Comparison of ENCODE assay signal across 9 mouse cellular contexts in the genomic region with DNA sequence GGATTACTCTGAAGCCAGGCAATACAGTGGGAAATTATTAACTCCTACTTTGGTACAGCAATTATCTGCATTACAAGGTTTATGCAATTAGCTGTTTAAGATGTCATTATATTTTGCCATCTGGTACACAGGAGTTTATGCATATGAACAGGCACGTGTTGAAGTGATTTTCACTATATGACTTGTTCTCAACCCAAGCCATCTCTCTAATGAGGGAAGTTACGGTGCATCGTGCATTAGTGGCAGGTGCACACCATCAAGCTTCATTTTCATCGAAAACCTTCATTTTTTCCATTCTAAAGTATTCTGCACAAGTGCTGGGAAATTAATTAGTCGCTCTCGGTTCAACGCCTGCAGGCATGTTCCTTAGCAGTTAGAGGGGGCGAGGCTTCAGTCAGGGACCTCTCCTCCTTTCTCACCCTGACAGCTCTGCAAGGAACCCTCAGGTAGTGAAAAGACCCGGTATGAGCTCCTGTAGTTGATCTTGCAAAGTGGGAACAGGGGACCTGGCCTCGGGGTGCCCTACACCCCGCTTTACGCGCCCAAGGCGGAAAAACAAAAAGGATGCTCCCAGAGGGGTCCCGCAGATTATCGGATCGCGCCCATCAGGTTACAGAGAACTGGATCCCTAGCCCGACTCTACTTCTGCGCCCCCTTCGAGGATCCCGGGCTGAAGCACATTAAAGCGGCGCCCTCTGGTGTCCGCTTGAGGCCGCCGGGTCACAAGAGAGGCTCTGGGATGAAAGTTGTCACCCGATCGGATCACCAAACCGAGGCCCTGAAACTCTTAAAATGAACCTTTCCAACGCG. TPM values are rescaled to one million over a fixed set of nuclear protein-coding genes. Genes with fewer than 3 reads are reported as not detected.
DNase-seq lines count a peak whose midpoint lies in the region; ATAC-seq lines count a peak whose summit lies in the region.
"Had no signal": no experiment of that assay in that cellular context is flagged by ENCODE, and none has a peak within 500 bp of the region (broad histone marks: within the 10 kb centered on the region; RNA-seq: fewer than 3 reads in every experiment).

No protein-coding gene starts in this region.

- no peak overlapping the region for H3K27ac ChIP-seq in hindbrain, embryonic 12.5 days

- peak; percentile 87 for ATAC-seq in hindbrain, embryonic 12.5 days (ENCODE audit: low FRiP score)

- H3K36me3 ChIP-seq in hindbrain, embryonic 12.5 days, result no peaks in the 10 kb centered on the region

- H3K4me1 ChIP-seq in hindbrain, embryonic 12.5 days, result peaks cover 9% of the 10 kb centered on the region

- H3K9ac ChIP-seq in hindbrain, embryonic 12.5 days, result peak overlapping the region; percentile 53

- peak; percentile 70 for DNase-seq in MN1 (ENCODE audit: low spot score)
- peak; percentile 95 for DNase-seq in cerebellum, postnatal 10 days
- DNase-seq in frontal cortex, postnatal 14 days (ENCODE audit: low spot score in 2 of 2), result peak; percentile 54 to 70
- DNase-seq in layer of hippocampus, postnatal 14 days (ENCODE audit: low spot score in 2 of 2), result peak; percentile 80 to 81
- peak; percentile 85 for DNase-seq in lung, postnatal 10 days
- peak; percentile 88 for DNase-seq in retina, embryonic 14.5 days (ENCODE audit: low spot score)
- DNase-seq in thymus, postnatal 36 days, result peak; percentile 76 to 77

- no peaks in the 10 kb centered on the region for H3K9me3 ChIP-seq in hindbrain, embryonic 12.5 days (replicated peaks)

- H3K4me3 ChIP-seq in hindbrain, embryonic 12.5 days, result peak overlapping the region; percentile 34

- 8% methylated on average over 32 of the region's 32 CpGs for WGBS in hindbrain, embryonic 12.5 days

- no peaks in the 10 kb centered on the region for H3K27me3 ChIP-seq in hindbrain, embryonic 12.5 days

- peak overlapping the region; percentile 71 for H3K4me2 ChIP-seq in hindbrain, embryonic 12.5 days (replicated peaks)

RNA-seq across cellular contexts. Expression of a gene that starts 27.0 kb away (rescaled TPM):
- 58.4 and 62.7 TPM in 2 replicates for polyA plus RNA-seq in hindbrain, embryonic 12.5 days (2016; fragmentation: Nextera tagmentation; extraction: Ambion mirVana)
- total RNA-seq in layer of hippocampus, postnatal 14 days (2021), result 100 to 1,000 TPM; 131 to 132 TPM

RNA-seq across cellular contexts. Expression of a gene that starts 32.4 kb away (rescaled TPM):
- polyA plus RNA-seq in hindbrain, embryonic 12.5 days (2016; fragmentation: Nextera tagmentation; extraction: Ambion mirVana), result 28.0 and 28.2 TPM in 2 replicates
- 10 to 100 TPM in 1 of 2 experiments, 1 to 10 TPM in 1; 8.4 to 11.7 TPM for total RNA-seq in layer of hippocampus, postnatal 14 days (2021)
- polyA plus RNA-seq: large intestine, adult 2 months had no signal
